Mouse (Mus musculus) liver, embryonic 14.5 days (tissue): Measurements from ENCODE around the gene Rasa1.

Source experiments
- CTCF ChIP-seq: IDR thresholded peaks from 2 replicates; pipeline ENCODE4 v1.5.1; 2016; ENCODE audit warnings: antibody characterized with exemption, low read depth, control low read depth
- EP300 ChIP-seq: IDR thresholded peaks from 2 replicates; pipeline ENCODE4 v1.6.1; 2016; ENCODE audit warnings: antibody characterized with exemption, low read depth

DNA sequence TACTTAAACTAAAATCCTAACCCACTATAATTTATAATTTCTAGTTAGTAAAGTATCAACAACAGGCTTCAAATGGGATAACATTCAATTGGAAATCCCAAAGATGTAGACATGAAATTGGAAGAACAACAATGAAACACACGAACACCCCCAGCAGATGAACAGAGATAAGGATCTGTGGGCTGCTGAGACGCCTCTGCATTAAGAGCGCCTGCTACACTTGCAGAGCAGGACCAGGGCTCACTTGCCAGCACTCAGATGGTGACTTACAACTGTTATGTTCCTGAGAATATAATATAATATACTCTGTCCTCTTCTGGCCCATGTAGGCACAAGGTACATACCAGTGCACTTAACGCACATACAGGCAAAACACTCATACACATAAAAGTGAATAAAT, 70.3 kb downstream of the Rasa1 start:
- TF ChIP-seq CTCF = no peak
- TF ChIP-seq EP300 = no peak
